Mouse (Mus musculus) hindbrain, embryonic 15.5 days (tissue): ENCODE measurements around the gene Mettl1. TPM values are rescaled to one million over a fixed set of nuclear protein-coding genes. Genes with fewer than 3 reads are reported as not detected.

ENCODE experiments used
- ATAC-seq: fragments of 200-750 bp; cut with Nextera tagmentation; 2 replicates; pipeline ENCODE4 v1.8.0; 2017; ENCODE audit warnings: low read depth, moderate number of reproducible peaks, moderate TSS enrichment; ENCODE audit not compliant: low FRiP score
- H3K27ac ChIP-seq: fragments of 300-500 bp; sonication (generic); replicated peaks from 2 replicates; pipeline ENCODE4 v1.5.1; 2015; ENCODE audit warnings: mild to moderate bottlenecking, inconsistent platforms
- H3K27me3 ChIP-seq: fragments of 300-500 bp; sonication (generic); 2 replicates; pipeline ENCODE4 v1.6.1; 2015; ENCODE audit warnings: control low read depth, inconsistent platforms
- H3K36me3 ChIP-seq: fragments of 300-500 bp; sonication (generic); 2 replicates; pipeline ENCODE4 v1.6.1; 2015; ENCODE audit warnings: control low read depth, inconsistent platforms
- H3K4me1 ChIP-seq: fragments of 300-500 bp; sonication (generic); replicated peaks from 2 replicates; pipeline ENCODE4 v1.6.1; 2015; ENCODE audit warnings: control low read depth, inconsistent platforms
- H3K4me2 ChIP-seq: fragments of 300-500 bp; sonication (generic); 2 replicates; pipeline ENCODE4 v1.6.1; 2015; ENCODE audit warnings: moderate library complexity, mild to moderate bottlenecking, inconsistent platforms
- H3K4me3 ChIP-seq: fragments of 300-500 bp; sonication (generic); 2 replicates; pipeline ENCODE4 v1.5.1; 2015; ENCODE audit warnings: mild to moderate bottlenecking, inconsistent platforms
- H3K9ac ChIP-seq: fragments of 300-500 bp; sonication (generic); 2 replicates; pipeline ENCODE4 v1.6.1; 2015; ENCODE audit warnings: inconsistent platforms
- H3K9me3 ChIP-seq: fragments of 300-500 bp; sonication (generic); 2 replicates; pipeline ENCODE4 v1.6.1; 2016; ENCODE audit warnings: control low read depth, inconsistent platforms
- WGBS: fragments of 180-500 bp; shearing (Covaris S2); methylation state at CpG from one replicate; pipeline ENCODE4 v1.1.7; 2015; 5-methylcytosine and 5-hydroxymethylcytosine counted together
- polyA plus RNA-seq: library from polyadenylated mRNA; unstranded; fragments of >200 nt; fragmentation: Nextera tagmentation; extraction: Ambion mirVana; gene quantifications from 2 replicates; pipeline ENCODE4 v1.2.1, GENCODE M21; 2015

The Mettl1 gene
- polyA plus RNA-seq, 1 experiment from 2014 or later = 25.1 TPM

- ATAC-seq = no peak
- 7% methylated on average over 35 of the region's 35 CpGs for WGBS
- Histone ChIP-seq H3K4me2 (no peak overlapping the region), H3K4me1 (peaks cover 12% of the 10 kb centered on the region; the same call in 1 of the 2 replicates), H3K4me3 (0 out of 2 replicates have a peak overlapping the region, but pooled peaks have one; percentile 2), H3K27me3 (peaks cover 44% of the 10 kb centered on the region), H3K27ac (no peak overlapping the region), H3K36me3 (peaks cover 5% of the 10 kb centered on the region; the same call in 1 of the 2 replicates), H3K9me3 (no peaks in the 10 kb centered on the region), H3K9ac (no peak overlapping the region; the same call in 1 of the 2 replicates)
Measured at GRCm38 (mm10) chr10:127048608-127049394, 7.6 kb downstream of the Mettl1 start.

GRCm38 (mm10) chr10:127049395-127050118 lies 8.3 kb downstream of the Mettl1 start:
- Histone ChIP-seq H3K9me3 (no peaks in the 10 kb centered on the region), H3K4me1 (peaks cover 12% of the 10 kb centered on the region; the same call in 1 of the 2 replicates), H3K9ac (no peak overlapping the region), H3K4me3 (0 out of 2 replicates have a peak overlapping the region, but pooled peaks have one; percentile 2), H3K4me2 (no peak overlapping the region), H3K36me3 (peaks cover 12% of the 10 kb centered on the region; the same call in 1 of the 2 replicates), H3K27ac (no peak overlapping the region), H3K27me3 (peaks cover 44% of the 10 kb centered on the region)
- ATAC-seq = no peak
- 4% methylated on average over 29 of the region's 29 CpGs for WGBS

GRCm38 (mm10) chr10:127050119-127050474 lies 8.9 kb downstream of the Mettl1 start:
- H3K4me1 ChIP-seq = peaks cover 17% of the 10 kb centered on the region; the same call in 1 of the 2 replicates
- no peaks in the 10 kb centered on the region for H3K9me3 ChIP-seq
- 17% methylated on average over 10 of the region's 10 CpGs for WGBS
- 0 out of 2 replicates have a peak overlapping the region, but pooled peaks have one; percentile 2 for H3K4me3 ChIP-seq
- ATAC-seq = no peak
- H3K9ac ChIP-seq = no peak overlapping the region
- H3K36me3 ChIP-seq = peaks cover 15% of the 10 kb centered on the region; the same call in 1 of the 2 replicates
- H3K4me2 ChIP-seq = no peak overlapping the region
- peaks cover 44% of the 10 kb centered on the region for H3K27me3 ChIP-seq
- no peak overlapping the region for H3K27ac ChIP-seq

- Histone ChIP-seq H3K9me3 (no peaks in the 10 kb centered on the region), H3K36me3 (peaks cover 38% of the 10 kb centered on the region), H3K27me3 (peaks cover 20% of the 10 kb centered on the region), H3K4me3 (no peak overlapping the region), H3K27ac (no peak overlapping the region), H3K4me1 (peaks cover 38% of the 10 kb centered on the region), H3K9ac (no peak overlapping the region), H3K4me2 (no peak overlapping the region)
- WGBS = 77% methylated on average over 4 of the region's 4 CpGs
- no peak for ATAC-seq
Measured at GRCm38 (mm10) chr10:127054646-127055045, 13.4 kb downstream of the Mettl1 start.

- peaks cover 12% of the 10 kb centered on the region for H3K27me3 ChIP-seq
- no peaks in the 10 kb centered on the region for H3K9me3 ChIP-seq
- ATAC-seq = no peak
- no peak overlapping the region for H3K4me3 ChIP-seq
- WGBS = 90% methylated on average over 8 of the region's 8 CpGs
- no peak overlapping the region for H3K27ac ChIP-seq
- H3K36me3 ChIP-seq = peaks cover 38% of the 10 kb centered on the region
- H3K9ac ChIP-seq = no peak overlapping the region
- H3K4me2 ChIP-seq = no peak overlapping the region
- H3K4me1 ChIP-seq = peaks cover 34% of the 10 kb centered on the region
Measured at GRCm38 (mm10) chr10:127055406-127055805, 14.2 kb downstream of the Mettl1 start.

- H3K4me3 ChIP-seq = no peak overlapping the region
- ATAC-seq = no peak
- peaks cover 1% of the 10 kb centered on the region for H3K27me3 ChIP-seq
- H3K36me3 ChIP-seq = peaks cover 38% of the 10 kb centered on the region
- H3K27ac ChIP-seq = no peak overlapping the region
- no peak overlapping the region for H3K4me2 ChIP-seq
- H3K9ac ChIP-seq = no peak overlapping the region
- no peaks in the 10 kb centered on the region for H3K9me3 ChIP-seq
- H3K4me1 ChIP-seq = peaks cover 40% of the 10 kb centered on the region
- WGBS = 90% methylated on average over 20 of the region's 20 CpGs
Measured at GRCm38 (mm10) chr10:127056490-127056889, 15.3 kb downstream of the Mettl1 start.

GRCm38 (mm10) chr10:127058161-127058560 lies 16.9 kb downstream of the Mettl1 start:
- Histone ChIP-seq H3K4me3 (peak overlapping the region; percentile 90), H3K9ac (peak overlapping the region; percentile 93), H3K27me3 (no peaks in the 10 kb centered on the region), H3K4me1 (peaks cover 50% of the 10 kb centered on the region), H3K9me3 (no peaks in the 10 kb centered on the region), H3K36me3 (peaks cover 35% of the 10 kb centered on the region), H3K27ac (0 out of 2 replicates have a peak overlapping the region, but pooled peaks have one; percentile 94), H3K4me2 (peak overlapping the region; percentile 73)
- ATAC-seq = no peak
- WGBS = under 1% methylated on average over 9 of the region's 9 CpGs

GRCm38 (mm10) chr10:127058708-127059107 lies 17.5 kb downstream of the Mettl1 start:
- no peak for ATAC-seq
- peak overlapping the region; percentile 73 for H3K4me2 ChIP-seq
- H3K9ac ChIP-seq = peak overlapping the region; percentile 93
- H3K27me3 ChIP-seq = no peaks in the 10 kb centered on the region
- peaks cover 50% of the 10 kb centered on the region for H3K4me1 ChIP-seq
- H3K9me3 ChIP-seq = no peaks in the 10 kb centered on the region
- 4% methylated on average over 8 of the region's 8 CpGs for WGBS
- peak overlapping the region; percentile 94; the same call in 1 of the 2 replicates for H3K27ac ChIP-seq
- peaks cover 34% of the 10 kb centered on the region for H3K36me3 ChIP-seq
- H3K4me3 ChIP-seq = peak overlapping the region; percentile 90

- under 1% methylated on average over 55 of the region's 92 CpGs for WGBS
- Histone ChIP-seq H3K9me3 (no peaks in the 10 kb centered on the region), H3K27me3 (no peaks in the 10 kb centered on the region), H3K36me3 (peaks cover 28% of the 10 kb centered on the region), H3K4me2 (peak overlapping the region; percentile 73), H3K27ac (peak overlapping the region; percentile 94), H3K4me3 (peak overlapping the region; percentile 90), H3K4me1 (peaks cover 52% of the 10 kb centered on the region), H3K9ac (peak overlapping the region; percentile 93)
- no peak for ATAC-seq
Measured at GRCm38 (mm10) chr10:127059174-127059967, 18.2 kb downstream of the Mettl1 start.

GRCm38 (mm10) chr10:127059968-127060916 lies 19.0 kb downstream of the Mettl1 start, which contains the start of gene March9:
Gene March9, minus strand, starts transcription at chr10:127060184.
- peak within 1 kb of the TSS; percentile 93 for H3K9ac ChIP-seq
- H3K4me1 ChIP-seq = peaks cover 55% of the 10 kb centered on the region
- H3K27ac ChIP-seq = peak within 1 kb of the TSS; percentile 94
- 2% methylated on average over 58 of the region's 72 CpGs for WGBS
- H3K9me3 ChIP-seq = no peaks in the 10 kb centered on the region
- H3K36me3 ChIP-seq = peaks cover 28% of the 10 kb centered on the region
- H3K4me2 ChIP-seq = peak within 1 kb of the TSS; percentile 73
- peak; percentile 34 for ATAC-seq
- no peaks in the 10 kb centered on the region for H3K27me3 ChIP-seq
- H3K4me3 ChIP-seq = peak within 1 kb of the TSS; percentile 90
